In the genomic region with DNA sequence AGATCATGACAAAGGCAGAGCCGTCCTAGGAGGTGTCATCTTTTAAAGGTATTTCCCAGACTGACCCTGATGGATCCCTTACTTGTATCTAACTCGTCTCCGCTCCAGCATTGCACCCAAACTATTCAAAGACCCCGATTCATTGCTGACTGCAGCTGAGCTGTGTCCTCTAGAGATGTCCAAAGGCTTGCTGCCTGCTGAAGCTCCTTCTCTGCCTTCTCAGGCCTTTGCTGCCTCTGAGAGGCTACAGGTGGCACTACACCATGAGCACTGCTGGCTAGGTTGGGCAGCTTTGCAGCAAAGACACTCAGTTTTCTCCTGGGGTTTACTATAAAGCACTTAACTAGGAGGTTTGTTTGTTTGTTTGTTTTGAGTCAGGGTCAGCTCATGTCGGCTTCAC, we compare ENCODE assay signal across 1 mouse cellular context.
TF ChIP-seq lines count a peak whose summit lies in the region.

No protein-coding gene starts in this region.

TF ChIP-seq in MEL, 35 proteins besides CTCF, POLR2A, EP300 and RAD21 (continued from another document):
- TF ChIP-seq MYC (IDR thresholded peaks at IDR 0.05; ENCODE audit: low read depth, low read length) (no peak), SMC3 (IDR thresholded peaks at IDR 0.05; ENCODE audit: low read depth, low read length) (peak; percentile 48), USF2 (IDR thresholded peaks at IDR 0.05; ENCODE audit: borderline replicate concordance in 1 of 2, insufficient read depth in 1 of 2, low read depth in 1 of 2, low read length in 2 of 2) (no peak), TBP (IDR thresholded peaks at IDR 0.05; ENCODE audit: low read depth, low read length) (no peak)
TF ChIP-seq in MEL: peak in this region for 2.
